Mouse (Mus musculus): ENCODE measurements around the gene Trpm3. TPM values are rescaled to one million over a fixed set of nuclear protein-coding genes. Genes with fewer than 3 reads are reported as not detected.

The Trpm3 gene
- total RNA-seq, 2 experiments from 2014 or later, result not detected

- ATAC-seq (replicated peaks; ENCODE audit: low FRiP score, low TSS enrichment, poor library complexity, severe bottlenecking), result no peak
Observed at GRCm38 (mm10) chr19:22303021-22303951, 164.4 kb downstream of the Trpm3 start.

DNA sequence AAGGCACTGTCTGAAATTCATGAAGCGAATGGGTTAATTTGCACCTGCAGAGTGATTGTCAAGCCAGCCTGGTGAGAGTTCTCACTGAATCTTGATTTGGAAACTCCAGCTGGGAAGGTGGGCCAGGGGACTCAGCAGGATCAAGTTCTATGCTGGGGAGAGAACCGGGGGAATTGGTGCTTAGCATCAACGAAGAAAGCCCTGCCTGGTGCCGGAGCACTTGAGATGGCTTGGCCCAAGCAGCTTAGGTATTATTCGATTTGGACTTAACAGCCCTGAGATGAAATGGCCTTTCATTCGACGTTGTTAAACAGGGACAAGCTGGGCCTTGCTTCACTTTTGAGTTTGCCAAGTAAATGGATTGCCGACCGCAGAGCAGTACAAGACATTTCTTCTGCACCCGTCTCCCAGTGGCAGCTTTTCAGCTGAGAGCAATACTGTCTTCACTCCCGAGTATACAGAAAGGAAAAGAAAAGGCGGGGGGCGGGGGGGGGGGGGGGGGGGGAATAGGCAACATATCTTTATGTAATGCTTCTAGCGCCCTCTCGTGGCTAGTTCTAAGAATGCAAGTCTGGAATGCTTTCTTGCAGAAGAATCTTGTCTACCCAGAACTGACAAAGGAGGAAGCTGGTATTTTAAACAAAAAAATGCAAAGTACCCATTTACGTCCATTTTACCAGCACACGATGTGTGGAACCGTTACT, 165.3 kb downstream of the Trpm3 start:
- ATAC-seq (replicated peaks; ENCODE audit: low FRiP score, low TSS enrichment, poor library complexity, severe bottlenecking), result peak; percentile 41; the same call in 1 of the 2 replicates

GRCm38 (mm10) chr19:22308081-22308480, 169.2 kb downstream of the Trpm3 start:
- no peak for ATAC-seq (replicated peaks; ENCODE audit: low FRiP score, low TSS enrichment, poor library complexity, severe bottlenecking)

- no peak for ATAC-seq (replicated peaks; ENCODE audit: low FRiP score, low TSS enrichment, poor library complexity, severe bottlenecking)
Observed at GRCm38 (mm10) chr19:22317306-22317705, 178.5 kb downstream of the Trpm3 start.

DNA sequence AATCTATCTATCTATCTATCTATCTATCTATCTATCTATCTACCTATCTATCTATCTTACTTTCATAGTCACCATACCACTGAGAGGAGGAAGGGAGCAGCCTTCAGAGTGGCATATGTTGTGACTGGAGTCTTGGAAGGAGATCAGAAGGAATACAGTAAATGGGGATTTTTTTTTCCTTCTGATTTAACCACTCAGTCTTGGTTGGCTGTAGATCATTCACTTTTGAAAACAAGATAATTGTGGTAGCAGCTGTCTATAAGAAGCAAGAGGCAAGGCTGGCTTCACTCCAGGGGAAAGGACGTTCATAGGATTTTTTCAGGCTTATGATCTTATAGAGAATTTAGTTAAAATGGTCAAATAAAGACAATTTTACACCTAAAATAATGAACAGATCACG, 188.0 kb downstream of the Trpm3 start:
- no peak for ATAC-seq (replicated peaks; ENCODE audit: low FRiP score, low TSS enrichment, poor library complexity, severe bottlenecking)

DNA sequence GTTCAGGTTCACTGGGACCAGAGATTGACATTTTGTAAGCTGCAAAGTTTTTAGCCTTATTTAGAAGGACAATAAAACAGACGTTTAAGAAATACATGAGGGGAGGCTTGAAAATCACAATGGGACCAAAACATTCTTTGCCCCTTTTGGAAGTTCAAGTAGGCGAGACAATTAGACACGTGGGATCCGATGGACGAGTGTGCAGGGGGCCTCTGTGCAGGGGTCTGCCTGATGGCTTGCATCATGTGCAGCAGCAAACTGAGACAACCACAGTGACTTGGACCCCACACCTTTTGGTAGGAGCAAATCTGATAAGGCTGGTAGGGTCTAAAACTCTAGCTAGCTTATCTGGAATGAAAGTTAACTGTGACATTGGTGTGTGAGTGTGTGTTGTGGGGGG, 188.4 kb downstream of the Trpm3 start:
- ATAC-seq (replicated peaks; ENCODE audit: low FRiP score, low TSS enrichment, poor library complexity, severe bottlenecking), result no peak

- ATAC-seq (replicated peaks; ENCODE audit: low FRiP score, low TSS enrichment, poor library complexity, severe bottlenecking), result no peak
Observed at GRCm38 (mm10) chr19:22336278-22336677, 197.4 kb downstream of the Trpm3 start.

GRCm38 (mm10) chr19:22337468-22337867, 198.6 kb downstream of the Trpm3 start:
- ATAC-seq (replicated peaks; ENCODE audit: low FRiP score, low TSS enrichment, poor library complexity, severe bottlenecking), result no peak

DNA sequence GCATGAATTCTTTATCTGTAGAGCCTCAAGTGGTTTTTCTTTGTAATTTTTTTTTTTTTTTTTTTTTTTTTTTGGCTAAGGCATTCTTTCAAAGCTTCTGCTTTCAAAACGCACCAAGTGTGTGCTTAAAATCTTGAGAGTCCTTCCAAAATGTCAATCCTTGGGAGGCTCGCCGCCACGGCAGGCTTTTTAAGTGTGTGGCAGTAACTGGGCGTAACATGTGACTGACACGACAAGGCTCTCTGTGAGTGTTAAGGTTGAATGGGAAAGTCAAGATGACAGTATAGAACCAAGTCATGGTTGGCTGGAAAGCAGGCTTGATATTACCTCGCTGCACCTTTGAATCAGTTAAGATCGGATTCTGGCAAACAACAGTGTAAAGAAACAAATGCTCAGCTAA, 200.1 kb downstream of the Trpm3 start:
- no peak for ATAC-seq (replicated peaks; ENCODE audit: low FRiP score, low TSS enrichment, poor library complexity, severe bottlenecking)

DNA sequence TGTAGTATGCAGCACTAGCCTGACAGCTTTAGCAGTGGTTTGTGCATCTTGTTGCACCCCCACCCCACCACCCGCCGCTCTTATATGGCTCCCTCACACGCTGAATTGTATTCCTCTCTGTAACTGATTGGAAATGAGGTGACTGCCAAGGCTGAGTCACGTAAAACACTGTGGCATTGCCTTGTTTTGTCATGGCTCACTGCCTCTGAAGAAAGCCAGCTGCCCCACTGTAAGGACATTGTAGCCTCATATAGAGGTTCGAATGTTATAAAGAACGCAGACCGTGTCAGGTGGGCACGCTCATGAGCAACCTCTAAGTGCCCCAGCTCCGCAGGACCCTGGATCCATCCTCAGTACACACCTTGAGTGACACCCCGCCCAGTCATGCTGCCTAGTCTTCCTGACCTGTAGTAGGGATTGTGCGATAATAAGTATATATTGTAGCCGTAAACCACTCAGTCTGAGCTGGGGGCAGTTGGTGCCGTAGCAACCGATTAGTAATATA, 215.2 kb downstream of the Trpm3 start:
- no peak for ATAC-seq (replicated peaks; ENCODE audit: low FRiP score, low TSS enrichment, poor library complexity, severe bottlenecking)

DNA sequence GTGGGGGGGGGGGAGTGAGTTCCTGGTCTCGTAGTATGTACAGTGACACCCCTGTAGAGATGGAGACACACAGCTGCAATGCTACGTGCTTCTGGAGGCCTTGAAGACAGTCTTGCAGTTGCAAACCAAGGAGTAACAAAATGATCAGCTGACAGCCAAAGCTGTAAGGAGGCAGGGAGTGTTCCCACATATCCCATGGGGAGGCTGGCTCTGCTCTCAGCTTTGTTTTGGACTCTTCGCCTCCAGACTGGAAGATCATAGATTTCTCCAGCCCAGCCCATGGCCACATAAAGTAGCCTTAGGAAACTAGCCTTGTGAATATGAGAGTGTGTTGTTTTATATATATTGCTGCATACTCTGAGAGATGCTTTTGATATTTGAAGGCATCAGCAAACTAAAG, 248.0 kb downstream of the Trpm3 start:
- ATAC-seq (replicated peaks; ENCODE audit: low FRiP score, low TSS enrichment, poor library complexity, severe bottlenecking), result no peak

GRCm38 (mm10) chr19:22394700-22395099, 255.9 kb downstream of the Trpm3 start:
- ATAC-seq (replicated peaks; ENCODE audit: low FRiP score, low TSS enrichment, poor library complexity, severe bottlenecking), result no peak

GRCm38 (mm10) chr19:22404049-22404448, 265.2 kb downstream of the Trpm3 start:
- ATAC-seq (replicated peaks; ENCODE audit: low FRiP score, low TSS enrichment, poor library complexity, severe bottlenecking), result no peak

- ATAC-seq (replicated peaks; ENCODE audit: low FRiP score, low TSS enrichment, poor library complexity, severe bottlenecking), result no peak
Observed at GRCm38 (mm10) chr19:22418239-22418638, 279.4 kb downstream of the Trpm3 start.

- ATAC-seq (replicated peaks; ENCODE audit: low FRiP score, low TSS enrichment, poor library complexity, severe bottlenecking), result no peak
Observed at GRCm38 (mm10) chr19:22437207-22437606, 298.4 kb downstream of the Trpm3 start.

DNA sequence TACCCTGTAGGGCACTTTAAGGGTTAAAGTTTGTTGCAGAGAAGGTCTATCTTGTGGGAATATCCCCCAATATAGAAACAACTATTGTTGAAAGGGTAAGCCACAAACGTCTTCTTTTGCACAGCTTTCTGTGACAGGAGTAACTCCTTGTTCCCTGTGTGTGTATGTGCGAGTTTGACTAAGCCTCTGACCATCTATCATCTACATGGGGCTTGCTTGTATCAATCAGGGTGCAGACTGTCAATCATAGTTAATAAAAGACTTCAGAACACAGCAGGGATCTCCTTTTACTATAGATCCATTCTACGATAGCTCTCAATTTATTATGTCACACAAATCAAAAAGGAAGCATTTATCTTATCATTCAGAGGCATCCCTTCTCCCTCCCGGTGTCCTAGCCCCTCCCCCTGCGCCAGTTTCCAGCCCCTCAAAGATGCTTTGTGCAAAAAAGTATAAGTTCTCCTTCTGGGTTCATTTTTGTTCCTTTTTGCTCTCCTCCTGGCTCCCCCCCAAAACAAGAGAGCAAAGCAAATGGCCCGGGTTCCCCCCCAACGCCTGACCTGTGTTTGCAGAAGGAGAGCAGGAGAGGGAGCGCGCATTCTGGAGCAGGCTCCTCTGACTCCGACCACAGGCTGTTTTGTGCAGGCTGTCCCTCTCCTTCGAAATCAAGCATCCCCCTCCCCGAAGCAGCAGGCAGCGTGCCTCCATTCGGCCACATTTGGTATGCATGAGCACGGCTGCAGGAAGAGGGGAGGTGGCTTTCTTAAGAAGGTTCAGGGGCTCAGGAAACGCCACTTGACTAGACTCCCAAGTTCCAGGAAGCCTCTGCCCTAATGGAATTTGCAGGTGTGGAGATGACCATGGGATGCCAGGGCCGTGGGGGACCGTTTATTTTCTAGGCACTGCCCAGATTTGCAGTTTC, 308.8 kb downstream of the Trpm3 start:
- no peak for ATAC-seq (replicated peaks; ENCODE audit: low FRiP score, low TSS enrichment, poor library complexity, severe bottlenecking)

DNA sequence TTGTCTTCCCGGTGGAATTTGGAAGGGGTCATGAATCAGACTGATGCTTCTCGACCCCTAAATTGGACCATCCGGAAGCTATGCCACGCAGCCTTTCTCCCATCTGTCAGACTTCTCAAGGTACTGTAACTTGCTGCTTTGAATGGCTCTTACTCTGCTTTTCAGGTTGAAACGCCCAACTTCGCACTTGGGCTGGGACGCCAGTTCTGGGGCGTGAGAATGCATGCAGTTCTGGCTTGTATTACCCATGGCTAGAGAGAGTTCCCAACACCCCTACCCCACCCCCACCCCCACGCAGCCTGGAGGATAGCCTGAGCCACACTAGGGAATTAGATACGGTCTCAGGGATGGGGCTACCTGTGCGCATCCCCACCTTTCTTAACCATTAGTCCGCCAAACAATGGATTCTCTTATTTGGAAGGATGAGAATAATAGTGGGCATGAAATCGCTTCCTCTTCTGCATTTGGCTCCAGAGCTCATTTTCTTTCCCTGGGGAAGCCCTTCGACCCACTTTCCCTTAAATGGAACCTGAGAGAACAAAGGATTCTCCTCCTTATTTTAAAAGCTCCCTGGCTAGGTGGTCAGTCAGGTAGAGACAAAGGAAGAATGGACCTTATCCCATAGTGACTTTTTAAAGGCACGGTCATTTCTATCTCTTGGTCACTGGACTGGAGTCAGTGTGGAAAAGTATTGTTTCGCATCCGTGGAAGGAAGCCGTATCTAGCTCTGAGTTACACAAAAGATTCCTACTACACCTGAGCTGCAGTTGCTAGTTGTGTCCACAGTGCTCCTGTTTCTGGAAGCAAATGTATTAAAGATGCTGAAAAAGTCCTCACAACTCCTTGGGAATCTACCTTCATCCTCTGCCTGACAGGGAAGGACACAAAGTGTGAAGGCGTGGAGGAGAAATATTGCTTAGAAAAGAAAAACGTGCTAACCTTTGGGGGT, 309.8 kb downstream of the Trpm3 start:
- ATAC-seq (replicated peaks; ENCODE audit: low FRiP score, low TSS enrichment, poor library complexity, severe bottlenecking), result no peak

DNA sequence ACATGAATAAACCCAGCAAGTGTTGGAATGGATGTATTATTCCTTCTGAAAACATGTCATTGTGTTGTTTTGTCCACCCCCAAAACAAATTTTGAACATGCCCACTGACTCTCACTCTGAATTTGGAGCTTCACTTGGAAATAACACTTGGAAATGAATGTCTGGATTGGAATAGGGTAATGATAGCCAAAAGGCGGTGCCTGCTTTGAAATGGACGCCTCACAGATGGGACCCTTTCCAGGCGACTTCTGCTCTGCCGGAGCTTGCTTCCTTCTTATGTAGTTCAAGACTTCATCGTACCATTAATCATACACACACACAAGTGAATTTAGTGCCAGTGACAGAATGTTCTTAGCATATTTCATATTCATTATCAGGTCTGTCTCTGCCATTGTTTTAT, 312.4 kb downstream of the Trpm3 start:
- ATAC-seq (replicated peaks; ENCODE audit: low FRiP score, low TSS enrichment, poor library complexity, severe bottlenecking), result no peak

All from megakaryocyte-erythroid progenitor cell, adult 5-6 weeks (primary cell).